In genomic region chr10:69785692-69786091, GRCm38 (mm10) we compare ENCODE assay signal across 12 mouse cellular contexts.
DNase-seq lines count a peak whose midpoint lies in the region; ATAC-seq and TF ChIP-seq lines count a peak whose summit lies in the region.
"Had no signal": no experiment of that assay in that cellular context is flagged by ENCODE, and none has a peak within 500 bp of the region (broad histone marks: within the 10 kb centered on the region; RNA-seq: fewer than 3 reads in every experiment).

No protein-coding gene starts in this region.

- 39% methylated on average over 8 of the region's 8 CpGs for WGBS in lung, embryonic 15.5 days
- WGBS in lung, adult 2 months: 58% methylated on average over 8 of the region's 8 CpGs
- 66% methylated on average over 8 of the region's 8 CpGs for WGBS in intestine, embryonic 16.5 days
- WGBS in stomach, embryonic 14.5 days: 69% methylated on average over 8 of the region's 8 CpGs
- 81% methylated on average over 8 of the region's 8 CpGs for WGBS in forebrain, embryonic 12.5 days

- TF ChIP-seq POLR2A in lung, adult 2 months (IDR thresholded peaks at IDR 0.05; ENCODE audit: borderline replicate concordance, extremely low read depth, low read depth, low read length): no peak

- H3K9ac ChIP-seq in lung, embryonic 15.5 days: no peak overlapping the region
- no peak overlapping the region for H3K9ac ChIP-seq in intestine, embryonic 16.5 days (ENCODE audit: low read depth, low read length)
- H3K9ac ChIP-seq in stomach, embryonic 14.5 days (replicated peaks; ENCODE audit: low read depth, low read length): no peak overlapping the region
- no peak overlapping the region for H3K9ac ChIP-seq in forebrain, embryonic 12.5 days
- H3K9ac ChIP-seq: hindbrain, embryonic 12.5 days; midbrain, embryonic 12.5 days had no signal

- DNase-seq in gastrocnemius, postnatal 25 days: peak; percentile 17
- no peak for DNase-seq in gastrocnemius, adult 18-20 months (ENCODE audit: low spot score)
- no peak for DNase-seq in lung, adult 2 months
- no peak for DNase-seq in adrenal gland, postnatal 10 days
- DNase-seq: cerebellum, postnatal 36 days; thymus, postnatal 25 days had no signal

- peaks cover 12% of the 10 kb centered on the region; the same call in 1 of the 2 replicates for H3K4me1 ChIP-seq in lung, embryonic 15.5 days
- no peaks in the 10 kb centered on the region for H3K4me1 ChIP-seq in lung, adult 2 months (ENCODE audit: control insufficient read depth, insufficient read depth, low read length)
- peaks cover 8% of the 10 kb centered on the region for H3K4me1 ChIP-seq in intestine, embryonic 16.5 days (ENCODE audit: control insufficient read depth, insufficient read depth, low read length)
- peaks cover 18% of the 10 kb centered on the region for H3K4me1 ChIP-seq in stomach, embryonic 14.5 days (ENCODE audit: control insufficient read depth, insufficient read depth, low read length)
- peaks cover 15% of the 10 kb centered on the region for H3K4me1 ChIP-seq in forebrain, embryonic 12.5 days

- no peak for ATAC-seq in lung, embryonic 15.5 days (ENCODE audit: borderline replicate concordance, extremely low read depth, low FRiP score, low TSS enrichment)
- no peak for ATAC-seq in intestine, embryonic 16.5 days
- ATAC-seq in stomach, embryonic 14.5 days (ENCODE audit: insufficient number of reproducible peaks, insufficient read depth, low FRiP score, low read depth): no peak
- no peak for ATAC-seq in forebrain, embryonic 12.5 days (ENCODE audit: low FRiP score)

- H3K9me3 ChIP-seq in lung, embryonic 15.5 days: no peaks in the 10 kb centered on the region
- no peaks in the 10 kb centered on the region for H3K9me3 ChIP-seq in intestine, embryonic 16.5 days (ENCODE audit: control insufficient read depth, low read length)
- H3K9me3 ChIP-seq in stomach, embryonic 14.5 days (ENCODE audit: control insufficient read depth, low read depth, low read length): no peaks in the 10 kb centered on the region
- H3K9me3 ChIP-seq in forebrain, embryonic 12.5 days: no peaks in the 10 kb centered on the region
- H3K9me3 ChIP-seq: hindbrain, embryonic 12.5 days; midbrain, embryonic 12.5 days had no signal

- no peak overlapping the region for H3K4me3 ChIP-seq in lung, embryonic 15.5 days
- no peak overlapping the region for H3K4me3 ChIP-seq in lung, adult 2 months (replicated peaks; ENCODE audit: extremely low read depth, low read depth, low read length)
- peak overlapping the region; percentile 1; the same call in 1 of the 2 replicates for H3K4me3 ChIP-seq in intestine, embryonic 16.5 days (ENCODE audit: low read length)
- H3K4me3 ChIP-seq in stomach, embryonic 14.5 days (ENCODE audit: low read depth, low read length): no peak overlapping the region
- H3K4me3 ChIP-seq in forebrain, embryonic 12.5 days (replicated peaks): no peak overlapping the region
- H3K4me3 ChIP-seq: hindbrain, embryonic 12.5 days; midbrain, embryonic 12.5 days had no signal

- no peak for TF ChIP-seq CTCF in lung, adult 2 months (IDR thresholded peaks at IDR 0.05; ENCODE audit: insufficient read depth, low read length)

- no peaks in the 10 kb centered on the region for H3K27me3 ChIP-seq in lung, embryonic 15.5 days
- no peaks in the 10 kb centered on the region for H3K27me3 ChIP-seq in intestine, embryonic 16.5 days (replicated peaks; ENCODE audit: control insufficient read depth, insufficient read depth, low read length)
- no peaks in the 10 kb centered on the region for H3K27me3 ChIP-seq in stomach, embryonic 14.5 days (ENCODE audit: control insufficient read depth, insufficient read depth, low read length)
- no peaks in the 10 kb centered on the region for H3K27me3 ChIP-seq in forebrain, embryonic 12.5 days
- H3K27me3 ChIP-seq: hindbrain, embryonic 12.5 days; midbrain, embryonic 12.5 days had no signal

- H3K27ac ChIP-seq in lung, embryonic 15.5 days: no peak overlapping the region
- H3K27ac ChIP-seq in intestine, embryonic 16.5 days (ENCODE audit: low read length): no peak overlapping the region
- no peak overlapping the region for H3K27ac ChIP-seq in stomach, embryonic 14.5 days (ENCODE audit: low read length)
- no peak overlapping the region for H3K27ac ChIP-seq in forebrain, embryonic 12.5 days
- H3K27ac ChIP-seq: hindbrain, embryonic 12.5 days; midbrain, embryonic 12.5 days had no signal

- H3K36me3 ChIP-seq in lung, embryonic 15.5 days: no peaks in the 10 kb centered on the region
- H3K36me3 ChIP-seq in intestine, embryonic 16.5 days (ENCODE audit: control insufficient read depth, insufficient read depth, low read length): no peaks in the 10 kb centered on the region
- H3K36me3 ChIP-seq in stomach, embryonic 14.5 days (ENCODE audit: control insufficient read depth, insufficient read depth, low read length): no peaks in the 10 kb centered on the region
- H3K36me3 ChIP-seq in forebrain, embryonic 12.5 days (replicated peaks): no peaks in the 10 kb centered on the region
- H3K36me3 ChIP-seq: hindbrain, embryonic 12.5 days; midbrain, embryonic 12.5 days had no signal

- H3K4me2 ChIP-seq in lung, embryonic 15.5 days: 0 out of 2 replicates have a peak overlapping the region, but pooled peaks have one; percentile 1
- peak overlapping the region; percentile 34 for H3K4me2 ChIP-seq in intestine, embryonic 16.5 days (ENCODE audit: low read depth, low read length)
- H3K4me2 ChIP-seq in stomach, embryonic 14.5 days (replicated peaks; ENCODE audit: low read depth, low read length): peak overlapping the region; percentile 17; the same call in 1 of the 2 replicates
- H3K4me2 ChIP-seq in forebrain, embryonic 12.5 days: no peak overlapping the region
- H3K4me2 ChIP-seq: hindbrain, embryonic 12.5 days; midbrain, embryonic 12.5 days had no signal
